Mouse (Mus musculus) liver, adult (tissue): ENCODE measurements around the gene Auts2.

Experiments
- GATA4 ChIP-seq: IDR thresholded peaks from 2 replicates; pipeline ENCODE4 v1.6.1; 2014; ENCODE audit warnings: mild to moderate bottlenecking, low read length; ENCODE audit not compliant: insufficient replicate concordance

Gene Auts2

GRCm38 (mm10) chr5:132231280-132232047 is 311.7 kb downstream of the Auts2 start:
- no peak for TF ChIP-seq GATA4

GRCm38 (mm10) chr5:132229644-132230357 is 313.3 kb downstream of the Auts2 start:
- no peak for TF ChIP-seq GATA4

- no peak for TF ChIP-seq GATA4
These were observed 314.1 kb downstream of the Auts2 start for GRCm38 (mm10) chr5:132229023-132229422.

GRCm38 (mm10) chr5:132220376-132220930 is 322.7 kb downstream of the Auts2 start:
- no peak for TF ChIP-seq GATA4

GRCm38 (mm10) chr5:132216143-132216542 is 327.0 kb downstream of the Auts2 start:
- TF ChIP-seq GATA4, result no peak

- TF ChIP-seq GATA4, result no peak
These were observed 330.7 kb downstream of the Auts2 start for GRCm38 (mm10) chr5:132212446-132212845.

GRCm38 (mm10) chr5:132209694-132210093 is 333.4 kb downstream of the Auts2 start:
- TF ChIP-seq GATA4, result no peak

- no peak for TF ChIP-seq GATA4
These were observed 336.9 kb downstream of the Auts2 start for GRCm38 (mm10) chr5:132206220-132206619.

- no peak for TF ChIP-seq GATA4
These were observed 339.3 kb downstream of the Auts2 start for GRCm38 (mm10) chr5:132203846-132204245.

- TF ChIP-seq GATA4, result no peak
These were observed 342.0 kb downstream of the Auts2 start for GRCm38 (mm10) chr5:132201077-132201645.

- TF ChIP-seq GATA4, result no peak
These were observed 342.5 kb downstream of the Auts2 start for GRCm38 (mm10) chr5:132200595-132200994.

- TF ChIP-seq GATA4, result no peak
These were observed 348.1 kb downstream of the Auts2 start for GRCm38 (mm10) chr5:132195048-132195533.

GRCm38 (mm10) chr5:132190190-132190589 is 353.0 kb downstream of the Auts2 start:
- no peak for TF ChIP-seq GATA4

- TF ChIP-seq GATA4, result no peak
These were observed 356.5 kb downstream of the Auts2 start for GRCm38 (mm10) chr5:132186659-132187058.

- TF ChIP-seq GATA4, result no peak
These were observed 356.9 kb downstream of the Auts2 start for GRCm38 (mm10) chr5:132186221-132186620.

GRCm38 (mm10) chr5:132184395-132185095 is 358.6 kb downstream of the Auts2 start:
- no peak for TF ChIP-seq GATA4

- TF ChIP-seq GATA4, result no peak
These were observed 361.1 kb downstream of the Auts2 start for GRCm38 (mm10) chr5:132182077-132182476.
